Mouse (Mus musculus) C2C12 (cell line): ENCODE data around the gene Myo9b.

ENCODE experiments used
- CTCF ChIP-seq: IDR thresholded peaks from one replicate; pipeline ENCODE4 v1.5.1; 2011; ENCODE audit not compliant: control insufficient read depth, insufficient read depth, insufficient read length
- FOSL1 ChIP-seq: IDR thresholded peaks from one replicate; pipeline ENCODE4 v1.8.0; 2011; ENCODE audit warnings: mild to moderate bottlenecking, low read length; ENCODE audit not compliant: poor library complexity, insufficient read depth, severe bottlenecking
- MAX ChIP-seq: IDR thresholded peaks from one replicate; pipeline ENCODE4 v1.6.1; 2011; ENCODE audit warnings: mild to moderate bottlenecking, control low read depth
- MYOD1 ChIP-seq: IDR thresholded peaks from one replicate; pipeline ENCODE4 v1.6.1; 2011; ENCODE audit warnings: low read depth; ENCODE audit not compliant: control insufficient read depth, insufficient read length

- TF ChIP-seq CTCF (no peak), FOSL1 (no peak), MYOD1 (no peak), MAX (no peak)
Observed at GRCm38 (mm10) chr8:71404011-71404410, 131.5 kb downstream of the Myo9b start.
